Mouse (Mus musculus): ENCODE measurements around the gene Stim2.

Stim2 gene

GRCm38 (mm10) chr5:53998146-53998742, at the start of gene Stim2:
Stim2 (plus strand) TSS chr5:53998499.
- in situ Hi-C loops (cut with MboI; ENCODE audit: unreplicated experiment in 2 of 2) = loop anchor here (5.0 to 10.0 kb wide), 4 partner anchors 66 to 733 kb away; partner anchors contain the start of gene Smim20 (in 1 of the 2)

- in situ Hi-C loops (cut with MboI; ENCODE audit: unreplicated experiment in 2 of 2) = no loop called here
These were observed 49.6 kb upstream of the Stim2 start for GRCm38 (mm10) chr5:53948606-53949266.

- in situ Hi-C loops (cut with MboI; ENCODE audit: unreplicated experiment in 2 of 2) = no loop called here
These were observed 48.1 kb upstream of the Stim2 start for GRCm38 (mm10) chr5:53950189-53950588.

- in situ Hi-C loops (cut with MboI; ENCODE audit: unreplicated experiment in 2 of 2) = no loop called here
These were observed 45.1 kb upstream of the Stim2 start for GRCm38 (mm10) chr5:53953216-53953615.

- in situ Hi-C loops (cut with MboI; ENCODE audit: unreplicated experiment in 2 of 2) = no loop called here
These were observed 44.5 kb upstream of the Stim2 start for GRCm38 (mm10) chr5:53953797-53954196.

- in situ Hi-C loops (cut with MboI; ENCODE audit: unreplicated experiment in 2 of 2) = no loop called here
These were observed 42.3 kb upstream of the Stim2 start for GRCm38 (mm10) chr5:53955966-53956365.

GRCm38 (mm10) chr5:53956396-53957314, 41.6 kb upstream of the Stim2 start:
- in situ Hi-C loops (cut with MboI; ENCODE audit: unreplicated experiment in 2 of 2) = no loop called here

GRCm38 (mm10) chr5:53957348-53957747, 41.0 kb upstream of the Stim2 start:
- in situ Hi-C loops (cut with MboI; ENCODE audit: unreplicated experiment in 2 of 2) = no loop called here

- in situ Hi-C loops (cut with MboI; ENCODE audit: unreplicated experiment in 2 of 2) = no loop called here
These were observed 37.1 kb upstream of the Stim2 start for GRCm38 (mm10) chr5:53961229-53961628.

GRCm38 (mm10) chr5:53961830-53962515, 36.3 kb upstream of the Stim2 start:
- in situ Hi-C loops (cut with MboI; ENCODE audit: unreplicated experiment in 2 of 2) = no loop called here

- in situ Hi-C loops (cut with MboI; ENCODE audit: unreplicated experiment in 2 of 2) = no loop called here
These were observed 32.6 kb upstream of the Stim2 start for GRCm38 (mm10) chr5:53965656-53966055.

- in situ Hi-C loops (cut with MboI; ENCODE audit: unreplicated experiment in 2 of 2) = no loop called here
These were observed 30.7 kb upstream of the Stim2 start for GRCm38 (mm10) chr5:53967560-53967959.

- in situ Hi-C loops (cut with MboI; ENCODE audit: unreplicated experiment in 2 of 2) = no loop called here
These were observed 28.1 kb upstream of the Stim2 start for GRCm38 (mm10) chr5:53970178-53970577.

- in situ Hi-C loops (cut with MboI; ENCODE audit: unreplicated experiment in 2 of 2) = no loop called here
These were observed 27.1 kb upstream of the Stim2 start for GRCm38 (mm10) chr5:53971201-53971600.

- in situ Hi-C loops (cut with MboI; ENCODE audit: unreplicated experiment in 2 of 2) = no loop called here
These were observed 25.4 kb upstream of the Stim2 start for GRCm38 (mm10) chr5:53972905-53973304.

- in situ Hi-C loops (cut with MboI; ENCODE audit: unreplicated experiment in 2 of 2) = no loop called here
These were observed 21.8 kb upstream of the Stim2 start for GRCm38 (mm10) chr5:53976497-53976896.

- in situ Hi-C loops (cut with MboI; ENCODE audit: unreplicated experiment in 2 of 2) = no loop called here
These were observed 21.2 kb upstream of the Stim2 start for GRCm38 (mm10) chr5:53977060-53977459.

GRCm38 (mm10) chr5:53983358-53983757, 14.9 kb upstream of the Stim2 start:
- in situ Hi-C loops (cut with MboI; ENCODE audit: unreplicated experiment in 2 of 2) = no loop called here

- in situ Hi-C loops (cut with MboI; ENCODE audit: unreplicated experiment in 2 of 2) = no loop called here
These were observed 12.7 kb upstream of the Stim2 start for GRCm38 (mm10) chr5:53985632-53986031.

GRCm38 (mm10) chr5:53987496-53987895, 10.8 kb upstream of the Stim2 start:
- in situ Hi-C loops (cut with MboI; ENCODE audit: unreplicated experiment in 2 of 2) = no loop called here

GRCm38 (mm10) chr5:53988053-53988452, 10.2 kb upstream of the Stim2 start:
- in situ Hi-C loops (cut with MboI; ENCODE audit: unreplicated experiment in 2 of 2) = no loop called here

Data from v-Abl transformed pro-B cells (cell line).